Mouse (Mus musculus): ENCODE measurements around the gene Glyatl3.

Glyatl3 gene

DNA sequence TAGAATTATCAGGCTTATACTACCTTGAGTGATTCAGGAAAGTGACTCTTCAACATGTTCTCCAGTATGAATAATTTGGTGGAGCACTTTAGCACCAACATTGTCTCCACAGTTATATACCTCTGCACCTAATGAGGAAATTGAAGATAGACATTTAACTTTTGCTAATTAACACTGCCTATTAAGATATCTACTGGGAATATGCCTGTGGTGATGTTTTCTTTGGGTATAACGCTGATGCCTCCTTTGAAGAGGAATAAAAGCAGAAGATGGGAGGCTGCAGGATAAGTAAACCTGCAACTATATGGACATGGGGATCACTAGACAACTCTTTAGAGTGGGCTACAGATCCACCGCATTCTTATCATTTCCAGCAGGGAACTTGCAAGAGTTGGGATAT is at the start of gene Glyatl3:
Gene Glyatl3, minus strand, starts transcription at position 101 of the 400 bp plus-strand sequence.
- no peak for DNase-seq

DNA sequence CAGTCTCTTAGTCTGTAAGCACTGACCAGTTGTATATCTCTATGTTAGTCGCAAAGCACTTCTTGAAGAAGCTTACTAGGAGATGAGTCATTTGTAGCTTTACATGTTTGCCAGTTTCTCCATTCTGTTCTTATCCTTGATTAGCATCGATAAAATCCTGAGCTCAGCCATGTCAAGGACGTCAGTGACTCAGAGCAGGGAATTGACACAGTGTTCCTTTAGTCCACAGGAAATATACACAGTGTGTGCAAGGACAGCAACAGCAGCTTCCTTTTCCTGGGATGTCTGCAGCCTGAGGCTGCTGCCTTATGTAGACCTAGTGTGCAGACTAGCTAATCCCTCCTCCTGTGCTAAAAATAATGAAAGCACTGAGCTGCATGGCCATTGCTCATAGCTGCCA is 34.4 kb upstream of the Glyatl3 start:
- no peak for DNase-seq

- DNase-seq: peak; percentile 98 to 99
These were observed 20.5 kb upstream of the Glyatl3 start, which contains the start of the genes Mut and Cenpq for GRCm38 (mm10) chr17:40934420-40935231. Mut (plus strand) TSS chr17:40934685. Cenpq (minus strand) TSS chr17:40935047.

DNA sequence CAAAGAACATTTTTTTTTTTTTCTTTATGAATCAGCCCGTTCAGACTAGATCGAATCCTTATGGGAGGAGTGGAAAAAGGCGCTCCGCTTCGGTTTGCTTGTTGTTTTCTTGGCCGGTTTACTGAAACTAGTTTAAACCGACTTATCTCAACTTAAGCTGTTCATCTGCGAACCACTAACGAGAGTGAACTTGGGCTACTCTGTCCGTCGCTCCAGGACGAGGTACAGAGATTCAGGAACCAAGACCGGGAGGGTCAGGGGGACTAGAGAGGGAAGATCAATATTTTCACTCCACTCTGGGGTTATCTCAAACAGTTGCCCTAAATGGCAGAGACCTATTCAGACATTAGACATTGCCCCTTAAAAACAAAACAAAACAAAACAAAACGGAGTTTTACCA is 19.8 kb upstream of the Glyatl3 start:
- no peak for DNase-seq

GRCm38 (mm10) chr17:40915499-40915898 is 1.3 kb upstream of the Glyatl3 start:
- DNase-seq: no peak

DNA sequence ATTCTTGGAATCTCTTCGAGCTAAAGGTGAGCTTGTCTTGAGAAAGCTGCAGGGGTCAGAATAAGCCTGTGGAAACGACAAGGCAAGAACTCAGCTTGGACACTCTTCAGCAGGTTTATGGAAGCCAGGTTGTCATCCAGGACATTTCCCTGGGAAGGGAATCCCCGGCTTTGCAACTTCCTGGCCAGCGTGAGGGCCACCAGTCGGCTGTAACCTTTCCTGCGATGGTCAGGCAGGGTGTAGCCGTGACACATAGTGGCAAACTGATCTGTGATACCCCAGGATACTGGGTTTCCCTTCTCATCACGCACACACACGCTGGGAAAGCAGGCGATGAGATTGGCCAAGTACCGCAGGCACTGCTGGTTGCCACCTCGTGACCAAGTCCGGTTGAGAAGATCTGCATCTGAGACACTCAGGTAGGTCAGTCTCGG is 9.4 kb downstream of the Glyatl3 start:
- DNase-seq: peak; percentile 43 to 49

DNA sequence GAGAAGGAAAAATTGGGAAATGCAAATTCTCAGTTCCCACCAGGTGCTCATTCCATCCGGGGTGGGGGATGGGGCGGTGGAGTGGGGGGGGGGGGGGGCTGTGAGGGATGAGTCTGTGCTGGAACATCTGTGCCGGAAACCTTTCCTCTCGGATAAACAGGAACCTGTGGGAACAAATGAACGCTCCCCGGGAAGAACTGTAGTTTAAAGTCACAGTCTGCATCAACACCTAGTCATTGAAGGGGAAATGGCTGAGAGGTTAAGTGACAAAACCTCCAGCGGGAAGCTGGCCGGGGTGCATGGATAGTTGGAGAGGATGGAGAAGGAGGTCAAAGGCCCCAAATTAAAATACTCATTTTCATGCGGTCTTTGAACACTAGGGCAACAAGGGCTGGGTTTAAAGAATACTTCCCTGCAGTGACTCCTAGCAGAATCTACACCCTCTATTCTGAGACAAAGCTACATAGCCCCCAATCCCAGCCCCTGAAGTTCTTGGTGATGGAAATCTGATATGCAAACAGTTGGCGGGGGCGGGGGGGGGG is 10.0 kb downstream of the Glyatl3 start:
- peak in 1 of 2 experiments; percentile 18 for DNase-seq

- no peak for DNase-seq
These were observed 10.8 kb downstream of the Glyatl3 start for GRCm38 (mm10) chr17:40903345-40903744.

GRCm38 (mm10) chr17:40899783-40900363 is 14.3 kb downstream of the Glyatl3 start:
- DNase-seq: no peak

- no peak for DNase-seq
These were observed 17.3 kb downstream of the Glyatl3 start for GRCm38 (mm10) chr17:40896863-40897262.

DNA sequence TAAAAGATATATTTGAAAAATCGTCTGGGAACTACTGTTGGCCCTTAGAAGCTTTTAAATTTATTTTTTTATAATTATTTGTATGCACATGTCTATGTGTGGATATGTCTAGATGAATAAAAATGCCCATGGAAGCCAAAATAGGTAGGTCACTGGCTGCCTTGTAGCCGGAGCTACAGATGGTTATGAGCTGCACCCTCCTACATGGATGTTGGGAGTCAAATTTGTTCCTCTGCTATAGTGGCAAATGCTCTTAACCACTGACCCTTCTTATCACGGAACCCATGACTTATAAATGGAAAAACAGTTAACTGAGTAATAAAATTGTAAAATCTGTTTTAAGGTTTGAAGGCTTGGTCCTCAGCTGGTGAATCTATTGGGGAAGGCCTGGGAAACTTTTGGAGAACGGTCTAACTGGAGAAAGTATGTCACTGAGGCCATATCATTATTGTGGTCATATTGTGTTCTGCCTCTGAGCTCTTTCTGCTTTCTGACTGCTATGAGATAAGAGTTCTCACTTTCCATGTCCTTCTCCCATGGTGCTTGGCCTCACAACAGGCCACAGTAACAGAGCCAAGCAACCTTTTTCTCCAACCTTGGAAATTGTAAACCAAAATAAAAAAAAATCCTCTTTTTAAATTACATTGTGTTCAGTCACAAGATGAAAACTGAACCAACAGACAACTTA is 26.2 kb downstream of the Glyatl3 start:
- DNase-seq: no peak

GRCm38 (mm10) chr17:40885155-40885554 is 29.0 kb downstream of the Glyatl3 start:
- no peak for DNase-seq

DNA sequence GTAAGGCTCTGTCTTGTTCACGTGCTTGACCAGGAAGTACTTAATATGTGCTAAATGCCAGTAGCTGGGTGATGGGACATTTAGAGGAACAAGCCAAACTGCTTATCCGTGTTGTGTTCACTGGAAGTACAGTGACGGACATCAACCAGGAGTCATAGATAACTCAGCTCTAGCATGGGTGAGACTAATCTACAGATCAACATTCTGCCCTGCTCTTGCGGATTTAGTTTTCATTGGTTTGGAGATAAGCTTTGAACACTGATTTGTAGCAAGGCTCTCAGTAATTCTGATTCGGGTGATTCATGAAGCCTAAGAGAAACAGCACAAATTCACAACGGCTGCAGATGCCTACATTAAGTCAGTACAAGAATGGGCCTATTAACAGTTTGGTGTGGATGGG is 32.0 kb downstream of the Glyatl3 start:
- DNase-seq: no peak

GRCm38 (mm10) chr17:40879924-40880691 is 34.0 kb downstream of the Glyatl3 start, which contains the start of gene 9130008F23Rik:
9130008F23Rik (minus strand) TSS chr17:40880559.
- DNase-seq: peak in 1 of 2 experiments; percentile 3

DNA sequence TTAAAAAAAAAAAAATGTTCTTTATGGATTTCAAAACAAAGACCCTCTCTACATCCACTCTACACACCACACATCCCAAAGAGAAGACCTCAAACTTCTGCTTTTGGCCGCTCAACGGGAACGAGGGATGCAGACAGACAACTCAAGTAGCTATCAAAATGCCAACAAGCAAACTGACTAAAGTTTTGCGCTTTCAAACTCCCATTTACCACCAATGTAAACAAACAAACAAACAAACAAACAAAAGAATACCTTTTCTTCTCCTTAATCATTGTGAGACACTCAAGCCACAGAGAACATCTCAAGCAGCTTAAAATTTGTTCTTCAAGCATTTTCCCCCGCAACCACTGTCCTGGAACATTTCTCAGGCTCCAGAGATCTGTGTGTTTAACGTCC is 34.6 kb downstream of the Glyatl3 start:
- DNase-seq: no peak

- DNase-seq: no peak
These were observed 36.4 kb downstream of the Glyatl3 start for GRCm38 (mm10) chr17:40877741-40878140.

- no peak for DNase-seq
These were observed 38.6 kb downstream of the Glyatl3 start for GRCm38 (mm10) chr17:40875568-40875967.

DNA sequence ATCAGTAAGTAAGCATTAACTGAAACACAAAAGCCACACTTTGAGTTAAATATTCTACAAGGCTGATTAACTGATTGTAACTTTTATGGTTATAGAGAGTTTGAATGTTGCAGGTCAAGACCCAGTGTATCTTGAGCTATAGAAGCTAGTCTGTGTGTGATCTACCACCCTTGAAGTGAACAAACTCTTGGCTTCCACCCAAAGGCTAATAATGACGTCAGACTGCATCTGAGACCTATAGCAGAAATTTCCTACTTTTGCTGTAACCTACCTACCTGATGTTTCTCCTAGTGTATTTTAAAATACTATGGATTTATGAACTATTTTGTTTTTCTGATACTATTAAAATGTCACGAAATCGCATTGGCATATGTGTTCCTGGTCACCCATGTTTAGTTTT is 39.4 kb downstream of the Glyatl3 start:
- no peak for DNase-seq

DNA sequence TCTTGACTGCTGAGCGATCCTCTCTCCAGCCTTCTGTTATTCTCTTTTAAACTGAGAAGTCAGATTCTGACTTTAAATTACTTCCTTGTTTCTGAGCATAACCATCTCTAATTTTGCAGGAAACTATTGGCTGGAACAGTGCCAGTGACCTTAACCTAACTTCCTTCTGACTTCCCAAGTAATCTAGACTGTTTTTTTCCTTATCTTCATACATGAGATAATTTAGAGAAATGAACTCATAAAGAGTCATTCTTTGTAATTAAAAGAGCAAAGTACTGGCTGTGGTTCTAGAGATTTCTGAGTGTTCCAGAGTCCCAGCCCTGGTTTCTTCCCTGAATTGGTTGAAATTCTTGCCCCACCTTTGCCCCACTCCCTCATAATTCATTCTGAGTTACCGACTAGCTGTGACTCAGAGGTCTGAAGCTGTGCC is 40.6 kb downstream of the Glyatl3 start:
- no peak for DNase-seq

- DNase-seq: no peak
These were observed 41.5 kb downstream of the Glyatl3 start for GRCm38 (mm10) chr17:40872626-40873025.

- no peak for DNase-seq
These were observed 45.0 kb downstream of the Glyatl3 start for GRCm38 (mm10) chr17:40868952-40869747.

- DNase-seq: no peak
These were observed 59.1 kb downstream of the Glyatl3 start for GRCm38 (mm10) chr17:40855065-40855464.
